19 mouse cellular contexts compared by ENCODE assay signal in genomic region chr12:45044581-45044980, GRCm38 (mm10).
"Had no signal": no experiment of that assay in that cellular context is flagged by ENCODE, and none has a peak within 500 bp of the region (broad histone marks: within the 10 kb centered on the region; RNA-seq: fewer than 3 reads in every experiment).

No protein-coding gene starts in this region.

- ATAC-seq: liver, postnatal 0 days; midbrain, embryonic 13.5 days; midbrain, embryonic 15.5 days had no signal

- H3K9me3 ChIP-seq: liver, embryonic 15.5 days; lung, embryonic 15.5 days; megakaryocyte, embryonic 14.5 days; midbrain, embryonic 13.5 days; midbrain, embryonic 15.5 days; neural tube, embryonic 13.5 days; neural tube, embryonic 15.5 days had no signal

- H3K27ac ChIP-seq: liver, embryonic 15.5 days; lung, embryonic 15.5 days; macrophage; midbrain, embryonic 13.5 days; midbrain, embryonic 15.5 days; neural tube, embryonic 13.5 days; neural tube, embryonic 15.5 days had no signal

- H3K27me3 ChIP-seq: liver, embryonic 15.5 days; lung, embryonic 15.5 days; megakaryocyte, embryonic 14.5 days; midbrain, embryonic 13.5 days; midbrain, embryonic 15.5 days; neural tube, embryonic 13.5 days; neural tube, embryonic 15.5 days had no signal

- H3K4me2 ChIP-seq: liver, embryonic 15.5 days; lung, embryonic 15.5 days; midbrain, embryonic 11.5 days; midbrain, embryonic 13.5 days; midbrain, embryonic 15.5 days; neural tube, embryonic 13.5 days; neural tube, embryonic 15.5 days had no signal

- DNase-seq: liver, postnatal 0 days; lung, postnatal 10 days; retina, postnatal 1 day; right cerebral cortex, adult 18-20 months; right cerebral cortex, postnatal 25 days; right cerebral cortex, postnatal 4 days; spleen, adult 18-20 months; thymus, adult 18-20 months; thymus, postnatal 14 days; thymus, postnatal 36 days had no signal

- H3K36me3 ChIP-seq: liver, embryonic 15.5 days; lung, embryonic 15.5 days; midbrain, embryonic 13.5 days; midbrain, embryonic 15.5 days; neural tube, embryonic 13.5 days; neural tube, embryonic 15.5 days had no signal

- H3K4me3 ChIP-seq: liver, embryonic 15.5 days; lung, embryonic 15.5 days; megakaryocyte, embryonic 14.5 days; midbrain, embryonic 13.5 days; midbrain, embryonic 15.5 days; neural tube, embryonic 13.5 days; neural tube, embryonic 15.5 days had no signal

- H3K4me1 ChIP-seq: liver, embryonic 15.5 days; midbrain, embryonic 13.5 days; midbrain, embryonic 15.5 days; neural tube, embryonic 13.5 days; neural tube, embryonic 15.5 days had no signal

- H3K9ac ChIP-seq: liver, embryonic 15.5 days; liver, postnatal 0 days; lung, embryonic 15.5 days; midbrain, embryonic 13.5 days; midbrain, embryonic 15.5 days; neural tube, embryonic 13.5 days; neural tube, embryonic 15.5 days had no signal
